Mouse (Mus musculus) heart, embryonic 16.5 days (tissue): Measurements from ENCODE around the gene Foxf2. TPM values are rescaled to one million over a fixed set of nuclear protein-coding genes. Genes with fewer than 3 reads are reported as not detected.

Experiments used
- ATAC-seq: fragments of 200-750 bp; cut with Nextera tagmentation; replicated peaks from 2 replicates; pipeline ENCODE4 v1.8.0; 2017; ENCODE audit warnings: moderate number of reproducible peaks; ENCODE audit not compliant: insufficient read depth, low FRiP score; ENCODE audit errors: extremely low read depth
- H3K27ac ChIP-seq: fragments of 300-500 bp; sonication (generic); 2 replicates; pipeline ENCODE4 v1.5.1; 2014; ENCODE audit warnings: mild to moderate bottlenecking, low read length, control low read depth, moderate library complexity
- H3K27me3 ChIP-seq: fragments of 300-500 bp; sonication (generic); 2 replicates; pipeline ENCODE4 v1.6.1; 2014; ENCODE audit warnings: low read length, mixed read lengths; ENCODE audit not compliant: control insufficient read depth, insufficient read depth
- H3K36me3 ChIP-seq: fragments of 300-500 bp; sonication (generic); 2 replicates; pipeline ENCODE4 v1.6.1; 2014; ENCODE audit not compliant: control insufficient read depth, insufficient read depth
- H3K4me1 ChIP-seq: fragments of 300-500 bp; sonication (generic); 2 replicates; pipeline ENCODE4 v1.6.1; 2014; ENCODE audit warnings: low read length, mixed read lengths; ENCODE audit not compliant: control insufficient read depth, insufficient read depth
- H3K4me2 ChIP-seq: fragments of 300-500 bp; sonication (generic); 2 replicates; pipeline ENCODE4 v1.6.1; 2014; ENCODE audit warnings: low read depth, mild to moderate bottlenecking, control low read depth, low read length
- H3K4me3 ChIP-seq: fragments of 300-500 bp; sonication (generic); 2 replicates; pipeline ENCODE4 v1.5.1; 2014; ENCODE audit warnings: mild to moderate bottlenecking, control low read depth, low read length
- H3K9ac ChIP-seq: fragments of 300-500 bp; sonication (generic); 2 replicates; pipeline ENCODE4 v1.6.1; 2014; ENCODE audit warnings: low read length, control low read depth
- H3K9me3 ChIP-seq: fragments of 300-500 bp; sonication (generic); replicated peaks from 2 replicates; pipeline ENCODE4 v1.6.1; 2016; ENCODE audit warnings: low read length; ENCODE audit not compliant: control insufficient read depth
- WGBS: fragments of 180-500 bp; shearing (Covaris S2); extraction: QIAGEN DNeasy Blood & Tissue Kit; methylation state at CpG from one replicate; pipeline ENCODE4 v1.1.7; 2014; 5-methylcytosine and 5-hydroxymethylcytosine counted together
- polyA plus RNA-seq: library from polyadenylated mRNA; unstranded; fragments of >200 nt; fragmentation: Nextera tagmentation; extraction: Ambion mirVana; gene quantifications from 2 replicates; pipeline ENCODE4 v1.2.1, GENCODE M21; 2015

Foxf2 gene
- polyA plus RNA-seq, 1 experiment from 2014 or later: 0.22 TPM

GRCm38 (mm10) chr13:31615561-31616165 is 10.0 kb upstream of the Foxf2 start:
- Histone ChIP-seq H3K4me3 (no peak overlapping the region), H3K9ac (no peak overlapping the region), H3K4me1 (peaks cover 9% of the 10 kb centered on the region), H3K9me3 (no peaks in the 10 kb centered on the region), H3K4me2 (no peak overlapping the region), H3K36me3 (no peaks in the 10 kb centered on the region), H3K27me3 (peaks cover 89% of the 10 kb centered on the region), H3K27ac (no peak overlapping the region)
- no peak for ATAC-seq
- 4% methylated on average over 17 of the region's 17 CpGs for WGBS

DNA sequence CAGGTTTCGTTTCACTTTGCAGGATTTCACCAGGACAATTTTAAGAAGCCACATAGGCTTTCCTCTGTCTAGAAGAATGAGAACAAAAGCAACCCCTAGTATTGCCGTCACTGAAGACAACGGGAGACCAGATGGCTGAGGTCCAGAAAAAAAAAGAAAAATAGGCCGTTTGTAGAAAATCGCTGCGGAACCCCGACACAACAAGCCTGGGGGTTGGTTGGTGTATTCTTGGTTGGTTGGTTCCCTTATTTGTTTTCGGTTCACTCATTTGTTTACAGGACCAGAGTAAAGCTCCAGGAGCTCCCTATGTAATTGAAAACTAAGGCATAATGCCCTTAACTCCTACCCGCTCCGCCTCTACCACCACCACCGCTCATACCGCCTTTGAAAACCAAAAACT is 7.6 kb upstream of the Foxf2 start:
- WGBS: 2% methylated on average over 12 of the region's 12 CpGs
- Histone ChIP-seq H3K36me3 (no peaks in the 10 kb centered on the region), H3K9ac (no peak overlapping the region), H3K4me2 (peak overlapping the region; percentile 68), H3K27ac (no peak overlapping the region), H3K4me1 (peaks cover 9% of the 10 kb centered on the region), H3K9me3 (no peaks in the 10 kb centered on the region), H3K27me3 (peaks cover 94% of the 10 kb centered on the region), H3K4me3 (peak overlapping the region; percentile 45)
- no peak for ATAC-seq

GRCm38 (mm10) chr13:31618416-31618815 is 7.2 kb upstream of the Foxf2 start:
- Histone ChIP-seq H3K4me3 (peak overlapping the region; percentile 45), H3K27me3 (peaks cover 94% of the 10 kb centered on the region), H3K36me3 (no peaks in the 10 kb centered on the region), H3K27ac (no peak overlapping the region), H3K9ac (no peak overlapping the region), H3K4me1 (peaks cover 9% of the 10 kb centered on the region), H3K9me3 (no peaks in the 10 kb centered on the region), H3K4me2 (peak overlapping the region; percentile 68)
- WGBS: 1% methylated on average over 14 of the region's 14 CpGs
- no peak; the same call in 1 of the 2 replicates for ATAC-seq

DNA sequence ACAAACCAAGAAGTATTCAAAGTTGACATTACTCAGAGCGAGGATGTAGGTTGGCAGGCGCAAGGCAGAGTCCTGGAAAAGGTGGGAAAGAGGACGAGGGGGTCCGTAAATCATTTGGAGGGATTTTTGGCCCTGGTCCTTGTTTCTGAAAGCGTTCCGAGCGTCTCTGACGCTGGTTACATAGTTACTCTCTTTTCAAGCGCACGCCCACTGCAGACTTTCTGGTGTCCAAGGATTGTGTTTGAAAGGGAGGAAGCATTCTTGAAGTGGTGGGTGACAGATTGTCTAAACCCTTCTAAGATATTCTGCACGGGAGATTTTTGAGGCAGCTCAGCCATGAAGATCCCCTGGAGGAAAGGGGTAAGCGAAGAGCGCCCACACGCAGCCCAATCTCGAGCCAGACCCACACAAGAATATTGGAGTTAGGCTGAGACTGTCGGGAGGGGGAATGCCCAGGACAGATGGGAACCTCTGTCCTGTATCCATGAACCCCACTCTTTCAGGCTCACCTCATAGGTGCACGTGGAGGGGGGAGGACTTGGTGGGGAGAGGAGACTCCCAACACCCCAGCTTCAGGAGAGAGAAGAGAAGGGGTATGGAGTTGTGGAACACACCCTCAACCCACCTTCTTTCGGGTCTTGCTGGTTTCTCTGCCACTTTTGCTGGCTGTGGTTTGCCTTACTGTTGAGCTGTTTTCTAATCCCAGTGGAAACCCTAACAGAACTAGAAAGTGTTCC is 6.5 kb upstream of the Foxf2 start:
- Histone ChIP-seq H3K4me1 (peaks cover 9% of the 10 kb centered on the region), H3K36me3 (no peaks in the 10 kb centered on the region), H3K27ac (no peak overlapping the region), H3K4me2 (peak overlapping the region; percentile 68; the same call in 1 of the 2 replicates), H3K9me3 (no peaks in the 10 kb centered on the region), H3K9ac (no peak overlapping the region), H3K4me3 (peak overlapping the region; percentile 45), H3K27me3 (peaks cover 94% of the 10 kb centered on the region)
- no peak; the same call in 1 of the 2 replicates for ATAC-seq
- WGBS: 3% methylated on average over 18 of the region's 18 CpGs

GRCm38 (mm10) chr13:31619826-31620498 is 5.7 kb upstream of the Foxf2 start:
- H3K9ac ChIP-seq: no peak overlapping the region
- WGBS: 2% methylated on average over 33 of the region's 33 CpGs
- no peak overlapping the region for H3K27ac ChIP-seq

GRCm38 (mm10) chr13:31620499-31620847 is 5.1 kb upstream of the Foxf2 start:
- 2% methylated on average over 10 of the region's 10 CpGs for WGBS
- Histone ChIP-seq H3K27ac (no peak overlapping the region), H3K4me2 (no peak overlapping the region; the same call in 1 of the 2 replicates), H3K4me1 (peaks cover 9% of the 10 kb centered on the region), H3K36me3 (no peaks in the 10 kb centered on the region), H3K27me3 (peaks cover 94% of the 10 kb centered on the region), H3K9me3 (no peaks in the 10 kb centered on the region), H3K9ac (no peak overlapping the region), H3K4me3 (no peak overlapping the region)
- no peak for ATAC-seq

More at GRCm38 (mm10) chr13:31619826-31620498, 5.7 kb upstream of the Foxf2 start:
- Histone ChIP-seq H3K4me3 (no peak overlapping the region), H3K36me3 (no peaks in the 10 kb centered on the region), H3K4me1 (peaks cover 7% of the 10 kb centered on the region; the same call in 1 of the 2 replicates), H3K9me3 (no peaks in the 10 kb centered on the region), H3K27me3 (peaks cover 94% of the 10 kb centered on the region), H3K4me2 (no peak overlapping the region; the same call in 1 of the 2 replicates)
- no peak for ATAC-seq

DNA sequence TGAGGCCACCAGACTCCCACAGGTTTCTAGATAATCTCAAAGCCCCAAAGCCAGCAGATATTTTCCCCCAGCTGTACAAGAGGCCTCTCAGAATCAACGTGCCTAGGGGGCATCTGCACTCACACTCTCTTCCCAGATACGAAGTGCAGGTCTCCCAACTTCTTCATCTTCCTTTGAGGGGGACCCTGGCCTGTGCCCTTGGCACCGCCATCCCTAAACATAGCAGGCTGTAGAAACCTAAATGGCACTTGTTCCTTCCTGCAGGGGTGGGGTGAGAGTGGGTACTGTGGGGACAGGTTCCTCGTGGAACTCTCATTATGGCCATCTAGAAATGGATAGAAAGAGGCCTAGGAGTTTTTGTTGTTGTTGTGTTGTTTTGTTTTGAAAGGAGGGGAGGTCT is 4.7 kb upstream of the Foxf2 start:
- no peak overlapping the region for H3K4me2 ChIP-seq
- no peak overlapping the region for H3K9ac ChIP-seq
- no peaks in the 10 kb centered on the region for H3K36me3 ChIP-seq
- H3K4me1 ChIP-seq: peaks cover 10% of the 10 kb centered on the region
- no peak overlapping the region for H3K4me3 ChIP-seq
- H3K9me3 ChIP-seq: no peaks in the 10 kb centered on the region
- H3K27me3 ChIP-seq: peaks cover 94% of the 10 kb centered on the region
- WGBS: 17% methylated on average over 4 of the region's 4 CpGs
- no peak overlapping the region for H3K27ac ChIP-seq
- no peak for ATAC-seq

DNA sequence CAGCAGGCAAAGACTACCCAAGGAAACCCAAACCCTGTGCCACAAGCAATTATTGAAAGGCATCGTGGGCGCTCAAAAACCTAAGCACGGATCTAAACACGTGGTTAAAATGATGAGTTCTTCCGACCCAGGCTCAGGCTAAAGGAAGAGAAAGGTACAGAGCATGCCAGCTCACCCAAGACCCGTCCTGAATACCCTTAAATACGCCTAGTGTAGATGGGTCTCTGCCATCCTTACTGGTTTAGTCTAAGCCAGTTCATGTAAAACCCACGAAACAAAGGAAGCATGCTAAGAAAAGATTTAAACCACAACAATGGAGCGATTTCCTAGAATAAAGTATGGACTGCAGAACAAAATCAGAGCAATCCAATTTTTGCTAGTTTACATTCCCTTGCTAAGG is 3.9 kb upstream of the Foxf2 start:
- H3K27ac ChIP-seq: no peak overlapping the region
- no peaks in the 10 kb centered on the region for H3K36me3 ChIP-seq
- ATAC-seq: no peak
- no peak overlapping the region for H3K9ac ChIP-seq
- WGBS: 11% methylated on average over 9 of the region's 9 CpGs
- no peaks in the 10 kb centered on the region for H3K9me3 ChIP-seq
- H3K4me2 ChIP-seq: no peak overlapping the region
- peaks cover 18% of the 10 kb centered on the region for H3K4me1 ChIP-seq
- peaks cover 94% of the 10 kb centered on the region for H3K27me3 ChIP-seq
- no peak overlapping the region for H3K4me3 ChIP-seq

- Histone ChIP-seq H3K4me3 (no peak overlapping the region), H3K27me3 (peaks cover 94% of the 10 kb centered on the region), H3K27ac (no peak overlapping the region), H3K9ac (no peak overlapping the region), H3K4me1 (peaks cover 20% of the 10 kb centered on the region), H3K36me3 (no peaks in the 10 kb centered on the region), H3K9me3 (no peaks in the 10 kb centered on the region), H3K4me2 (no peak overlapping the region)
- no peak for ATAC-seq
- 7% methylated on average over 3 of the region's 3 CpGs for WGBS
Observed at GRCm38 (mm10) chr13:31622371-31622770, 3.2 kb upstream of the Foxf2 start.
